Mouse (Mus musculus): ENCODE data around the gene Klhl36.

Gene Klhl36

GRCm38 (mm10) chr8:119861706-119862389 is at the start of gene Klhl36:
TSS of gene Klhl36 (plus strand) at chr8:119862266.
- DNase-seq (ENCODE audit: low spot score in 2 of 2) = peak; percentile 98 to 99

- peak; percentile 40 to 66 for DNase-seq (ENCODE audit: low spot score in 2 of 2)
These were observed 49.2 kb upstream of the Klhl36 start for GRCm38 (mm10) chr8:119812650-119813431.

GRCm38 (mm10) chr8:119816219-119816618 is 45.8 kb upstream of the Klhl36 start:
- no peak for DNase-seq (ENCODE audit: low spot score in 2 of 2)

GRCm38 (mm10) chr8:119817446-119817845 is 44.6 kb upstream of the Klhl36 start:
- no peak for DNase-seq (ENCODE audit: low spot score in 2 of 2)

GRCm38 (mm10) chr8:119819316-119819715 is 42.8 kb upstream of the Klhl36 start:
- no peak for DNase-seq (ENCODE audit: low spot score in 2 of 2)

GRCm38 (mm10) chr8:119819976-119820375 is 42.1 kb upstream of the Klhl36 start:
- DNase-seq (ENCODE audit: low spot score in 2 of 2) = no peak

GRCm38 (mm10) chr8:119821691-119822090 is 40.4 kb upstream of the Klhl36 start:
- DNase-seq (ENCODE audit: low spot score in 2 of 2) = no peak

- no peak for DNase-seq (ENCODE audit: low spot score in 2 of 2)
These were observed 38.8 kb upstream of the Klhl36 start for GRCm38 (mm10) chr8:119823278-119823677.

- DNase-seq (ENCODE audit: low spot score in 2 of 2) = no peak
These were observed 38.0 kb upstream of the Klhl36 start for GRCm38 (mm10) chr8:119824100-119824499.

GRCm38 (mm10) chr8:119824809-119825273 is 37.2 kb upstream of the Klhl36 start:
- DNase-seq (ENCODE audit: low spot score in 2 of 2) = no peak

- DNase-seq (ENCODE audit: low spot score in 2 of 2) = no peak
These were observed 35.9 kb upstream of the Klhl36 start for GRCm38 (mm10) chr8:119825950-119826730.

- DNase-seq (ENCODE audit: low spot score in 2 of 2) = no peak
These were observed 35.1 kb upstream of the Klhl36 start for GRCm38 (mm10) chr8:119826982-119827381.

- no peak for DNase-seq (ENCODE audit: low spot score in 2 of 2)
These were observed 34.3 kb upstream of the Klhl36 start for GRCm38 (mm10) chr8:119827721-119828153.

GRCm38 (mm10) chr8:119829015-119829414 is 33.1 kb upstream of the Klhl36 start:
- DNase-seq (ENCODE audit: low spot score in 2 of 2) = no peak

- DNase-seq (ENCODE audit: low spot score in 2 of 2) = no peak
These were observed 32.6 kb upstream of the Klhl36 start for GRCm38 (mm10) chr8:119829420-119829819.

GRCm38 (mm10) chr8:119829870-119830580 is 32.0 kb upstream of the Klhl36 start:
- no peak for DNase-seq (ENCODE audit: low spot score in 2 of 2)

- peak; percentile 78 for DNase-seq (ENCODE audit: low spot score in 2 of 2)
These were observed 31.5 kb upstream of the Klhl36 start for GRCm38 (mm10) chr8:119830589-119830988.

GRCm38 (mm10) chr8:119831336-119831995 is 30.6 kb upstream of the Klhl36 start:
- DNase-seq (ENCODE audit: low spot score in 2 of 2) = no peak

GRCm38 (mm10) chr8:119832101-119832617 is 29.9 kb upstream of the Klhl36 start:
- DNase-seq (ENCODE audit: low spot score in 2 of 2) = no peak

GRCm38 (mm10) chr8:119832931-119833330 is 29.1 kb upstream of the Klhl36 start:
- DNase-seq (ENCODE audit: low spot score in 2 of 2) = no peak

GRCm38 (mm10) chr8:119834676-119835075 is 27.4 kb upstream of the Klhl36 start:
- no peak for DNase-seq (ENCODE audit: low spot score in 2 of 2)
